Mouse (Mus musculus) erythroblast, embryonic 14.5 days (primary cell): ENCODE results near the gene Nek8.

Source experiments
- GATA1 ChIP-seq: IDR thresholded peaks from 2 replicates; pipeline ENCODE4 v1.6.1; 2012; ENCODE audit warnings: low read length, inconsistent platforms, mixed read lengths
- TAL1 ChIP-seq: IDR thresholded peaks from 3 replicates; pipeline ENCODE4 v1.6.1; 2012; ENCODE audit warnings: low read length, inconsistent platforms, mixed read lengths

GRCm38 (mm10) chr11:78182961-78183844 is 6.7 kb upstream of the Nek8 start, which contains the start of gene Rpl23a:
- TF ChIP-seq TAL1: no peak
- TF ChIP-seq GATA1: no peak
